Mouse (Mus musculus) lung, embryonic 14.5 days (tissue): ENCODE data around the gene Rufy3. TPM values are rescaled to one million over a fixed set of nuclear protein-coding genes. Genes with fewer than 3 reads are reported as not detected.

Source experiments
- ATAC-seq: fragments of 200-750 bp; cut with Nextera tagmentation; 2 replicates; pipeline ENCODE4 v1.8.0; 2017; ENCODE audit warnings: mild to moderate bottlenecking, moderate TSS enrichment, moderate library complexity; ENCODE audit not compliant: insufficient read depth
- DNase-seq: peaks from one replicate; pipeline ENCODE4 v3.0.0-alpha.2; 2015
- H3K27ac ChIP-seq: fragments of 300-500 bp; sonication (generic); 2 replicates; pipeline ENCODE4 v1.5.1; 2014; ENCODE audit warnings: low read depth, mild to moderate bottlenecking, moderate library complexity
- H3K27me3 ChIP-seq: fragments of 300-500 bp; sonication (generic); 2 replicates; pipeline ENCODE4 v1.6.1; 2014; ENCODE audit warnings: low read length, control low read depth; ENCODE audit not compliant: insufficient read depth
- H3K36me3 ChIP-seq: fragments of 300-500 bp; sonication (generic); 2 replicates; pipeline ENCODE4 v1.6.1; 2014; ENCODE audit warnings: control low read depth; ENCODE audit not compliant: insufficient read depth
- H3K4me1 ChIP-seq: fragments of 300-500 bp; sonication (generic); 2 replicates; pipeline ENCODE4 v1.6.1; 2014; ENCODE audit warnings: antibody characterized with exemption, control low read depth; ENCODE audit not compliant: insufficient read depth
- H3K4me2 ChIP-seq: fragments of 300-500 bp; sonication (generic); 2 replicates; pipeline ENCODE4 v1.6.1; 2014; ENCODE audit warnings: mild to moderate bottlenecking
- H3K4me3 ChIP-seq: fragments of 300-500 bp; sonication (generic); 2 replicates; pipeline ENCODE4 v1.5.1; 2014; ENCODE audit warnings: low read depth, low read length
- H3K9ac ChIP-seq: fragments of 300-500 bp; sonication (generic); 2 replicates; pipeline ENCODE4 v1.6.1; 2014
- H3K9me3 ChIP-seq: fragments of 300-500 bp; sonication (generic); 2 replicates; pipeline ENCODE4 v1.6.1; 2016; ENCODE audit warnings: low read depth, low read length, control low read depth
- CTCF ChIP-seq: IDR thresholded peaks from 2 replicates; pipeline ENCODE4 v1.5.1; 2016; ENCODE audit warnings: antibody characterized with exemption, low read depth
- WGBS: fragments of 180-500 bp; shearing (Covaris S2); extraction: QIAGEN DNeasy Blood & Tissue Kit; methylation state at CpG from one replicate; pipeline ENCODE4 v1.1.7; 2014; 5-methylcytosine and 5-hydroxymethylcytosine counted together
- polyA plus RNA-seq: library from polyadenylated mRNA; unstranded; fragments of >200 nt; fragmentation: Nextera tagmentation; extraction: Ambion mirVana; gene quantifications from 2 replicates; pipeline ENCODE4 v1.2.1, GENCODE M21; 2014

Gene Rufy3
- polyA plus RNA-seq, 1 experiment from 2014 or later: 14.0 TPM

- H3K4me2 ChIP-seq: no peak overlapping the region
- no peaks in the 10 kb centered on the region for H3K27me3 ChIP-seq
- no peak for ATAC-seq
- H3K9ac ChIP-seq: no peak overlapping the region
- no peaks in the 10 kb centered on the region for H3K9me3 ChIP-seq
- 87% methylated on average over 4 of the region's 4 CpGs for WGBS
- no peak overlapping the region for H3K4me3 ChIP-seq
- DNase-seq: no peak
- no peak overlapping the region for H3K27ac ChIP-seq
- no peak for TF ChIP-seq CTCF
- no peaks in the 10 kb centered on the region for H3K4me1 ChIP-seq
- H3K36me3 ChIP-seq: no peaks in the 10 kb centered on the region
These were observed 127.7 kb downstream of the Rufy3 start for GRCm38 (mm10) chr5:88692586-88692985.

GRCm38 (mm10) chr5:88693057-88693456 lies 128.2 kb downstream of the Rufy3 start:
- 0 out of 2 replicates have a peak, but pooled peaks have one; percentile 2 for TF ChIP-seq CTCF
- H3K4me2 ChIP-seq: no peak overlapping the region
- no peak overlapping the region for H3K9ac ChIP-seq
- no peak for DNase-seq
- no peak for ATAC-seq
- H3K4me3 ChIP-seq: no peak overlapping the region
- H3K4me1 ChIP-seq: no peaks in the 10 kb centered on the region
- no peaks in the 10 kb centered on the region for H3K36me3 ChIP-seq
- no peak overlapping the region for H3K27ac ChIP-seq
- H3K27me3 ChIP-seq: no peaks in the 10 kb centered on the region
- H3K9me3 ChIP-seq: no peaks in the 10 kb centered on the region

GRCm38 (mm10) chr5:88697291-88697690 lies 132.5 kb downstream of the Rufy3 start:
- WGBS: 67% methylated on average over 5 of the region's 5 CpGs
- TF ChIP-seq CTCF: no peak
- H3K4me2 ChIP-seq: no peak overlapping the region
- no peak overlapping the region for H3K9ac ChIP-seq
- H3K27me3 ChIP-seq: no peaks in the 10 kb centered on the region
- DNase-seq (no peak), ATAC-seq (no peak)
- H3K36me3 ChIP-seq: no peaks in the 10 kb centered on the region
- no peak overlapping the region for H3K4me3 ChIP-seq
- H3K27ac ChIP-seq: no peak overlapping the region
- H3K9me3 ChIP-seq: no peaks in the 10 kb centered on the region
- no peaks in the 10 kb centered on the region for H3K4me1 ChIP-seq

GRCm38 (mm10) chr5:88699251-88699913 lies 134.5 kb downstream of the Rufy3 start:
- TF ChIP-seq CTCF: no peak

More at GRCm38 (mm10) chr5:88699251-88699913, 134.5 kb downstream of the Rufy3 start:
- Histone ChIP-seq H3K9me3 (no peaks in the 10 kb centered on the region), H3K36me3 (no peaks in the 10 kb centered on the region), H3K4me3 (no peak overlapping the region), H3K27ac (no peak overlapping the region), H3K9ac (no peak overlapping the region), H3K27me3 (no peaks in the 10 kb centered on the region), H3K4me1 (no peaks in the 10 kb centered on the region), H3K4me2 (no peak overlapping the region)
- ATAC-seq: peak; percentile 71; the same call in 1 of the 2 replicates
- WGBS: 53% methylated on average over 4 of the region's 4 CpGs
- peak; percentile 28 for DNase-seq

Other genes starting within 250 kb of the Rufy3 start
- gene Prol1, start 247.7 kb upstream of the Rufy3 start, polyA plus RNA-seq: not detected in 2 replicates
- gene Amtn, start 188.9 kb upstream of the Rufy3 start, polyA plus RNA-seq: not detected in 2 replicates
- not detected in 2 replicates for gene Ambn, start 109.0 kb upstream of the Rufy3 start, polyA plus RNA-seq
- gene Enam, start 77.1 kb upstream of the Rufy3 start, polyA plus RNA-seq: not detected in 2 replicates
- gene Jchain, start 37.1 kb upstream of the Rufy3 start, polyA plus RNA-seq: 0.22 TPM in 1 of 2 replicates, not detected in the other
- gene Utp3, start 10.6 kb upstream of the Rufy3 start, polyA plus RNA-seq: 66.8 and 67.9 TPM in 2 replicates
- 71.4 and 73.3 TPM in 2 replicates for gene Grsf1, start 111.1 kb downstream of the Rufy3 start, polyA plus RNA-seq
- gene Mob1b, start 155.8 kb downstream of the Rufy3 start, polyA plus RNA-seq: 16.0 and 17.1 TPM in 2 replicates
- gene Dck, start 200.0 kb downstream of the Rufy3 start, polyA plus RNA-seq: 61.5 and 61.7 TPM in 2 replicates